Mouse (Mus musculus) frontal cortex, adult (tissue): Measurements from ENCODE around the gene Sumo1.
"Not testable (repeated sequence)": the region's sequence is repeated elsewhere in the genome, so short reads cannot be mapped to it uniquely, and the experiment has no call there.

ENCODE experiments used
- ATAC-seq: cut with Nextera tagmentation; 2 replicates; pipeline ENCODE4 v1.9.2; 2017; ENCODE audit warnings: mild to moderate bottlenecking, moderate library complexity, mixed read lengths; ENCODE audit not compliant: low TSS enrichment

The Sumo1 gene

DNA sequence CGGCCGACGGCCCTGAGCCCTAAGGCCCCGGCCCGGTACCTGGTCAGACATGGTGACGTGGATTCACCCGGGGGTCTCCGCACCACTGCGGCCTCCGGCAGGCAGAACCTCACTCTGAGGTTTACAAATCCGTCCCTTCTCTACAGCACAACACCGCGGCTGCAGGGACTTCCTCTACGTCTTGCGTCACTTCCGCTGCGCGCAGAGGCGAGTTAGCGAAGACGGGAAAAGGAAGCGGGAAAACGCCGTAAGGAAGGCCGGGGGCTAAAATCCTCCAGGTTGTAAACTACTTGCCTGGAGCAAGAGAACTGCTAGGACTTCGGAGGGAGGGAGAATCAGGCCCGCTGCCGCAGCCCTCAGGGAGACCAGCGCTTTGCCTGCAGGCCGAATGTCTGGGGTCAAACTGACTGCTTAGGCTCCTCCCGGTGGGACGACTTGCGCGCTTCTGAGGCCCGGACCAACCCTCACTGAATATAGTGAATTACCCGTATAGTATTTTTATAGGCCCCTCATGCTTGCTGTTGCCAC lies at the start of gene Sumo1:
Gene Sumo1 (minus strand): TSS at position 194 of the 528 bp plus-strand sequence.
- ATAC-seq = peak; percentile 98

DNA sequence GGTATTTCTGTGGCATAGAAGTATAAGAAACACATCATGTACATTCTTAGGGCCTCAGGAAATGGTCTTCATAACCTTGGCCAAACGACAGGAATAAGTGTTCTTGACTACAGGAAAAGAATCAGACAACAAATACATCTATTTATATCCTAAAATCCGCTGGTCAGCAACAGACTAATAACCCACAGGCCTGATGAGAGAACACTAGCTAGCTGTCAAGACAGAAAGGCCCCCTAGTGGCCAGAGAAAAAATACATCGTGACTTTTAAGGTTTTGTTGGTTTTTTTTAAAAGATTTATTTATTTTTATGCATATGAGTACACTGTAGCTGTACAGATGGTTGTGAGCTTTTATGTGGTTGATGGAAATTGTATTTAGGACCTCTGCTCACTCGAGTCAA lies 49.3 kb upstream of the Sumo1 start:
- ATAC-seq = no peak; the same call in 1 of the 2 replicates

DNA sequence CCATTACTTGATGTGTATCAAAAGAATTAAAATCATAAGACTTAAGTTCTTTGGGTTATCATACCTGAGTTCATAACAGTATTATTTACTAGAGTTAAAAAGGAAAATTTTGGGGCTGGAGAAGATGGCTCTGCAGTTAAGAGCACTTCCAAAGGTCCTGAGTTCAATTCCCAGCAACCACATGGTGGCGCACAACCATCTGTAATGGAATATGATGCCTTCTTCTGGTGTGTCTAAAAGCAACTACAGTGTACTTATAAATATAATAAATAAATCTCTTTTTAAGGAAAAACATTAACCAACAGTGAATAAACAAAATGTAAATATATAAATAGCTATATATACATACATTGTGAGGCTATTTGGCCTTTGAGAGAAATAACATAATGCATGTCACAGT lies 31.1 kb upstream of the Sumo1 start:
- no peak for ATAC-seq

DNA sequence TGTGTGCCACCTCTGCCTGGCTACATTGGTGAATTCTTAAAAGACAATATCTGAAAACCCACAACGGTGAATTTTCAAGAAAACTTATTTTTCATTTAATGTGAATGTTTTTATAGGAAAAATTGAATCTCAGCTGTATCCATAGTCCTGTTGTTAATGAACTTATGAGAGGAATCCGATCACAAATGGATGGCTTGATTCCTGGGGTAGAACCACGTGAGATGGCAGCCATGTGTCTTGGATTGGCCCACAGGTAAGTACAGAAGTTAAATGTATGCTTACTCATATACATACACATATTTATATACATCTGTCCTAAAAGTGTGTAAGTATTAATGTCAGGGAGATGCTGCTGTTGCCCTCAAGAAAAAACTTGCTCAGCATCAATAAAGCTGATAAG lies 27.6 kb upstream of the Sumo1 start:
- no peak for ATAC-seq

DNA sequence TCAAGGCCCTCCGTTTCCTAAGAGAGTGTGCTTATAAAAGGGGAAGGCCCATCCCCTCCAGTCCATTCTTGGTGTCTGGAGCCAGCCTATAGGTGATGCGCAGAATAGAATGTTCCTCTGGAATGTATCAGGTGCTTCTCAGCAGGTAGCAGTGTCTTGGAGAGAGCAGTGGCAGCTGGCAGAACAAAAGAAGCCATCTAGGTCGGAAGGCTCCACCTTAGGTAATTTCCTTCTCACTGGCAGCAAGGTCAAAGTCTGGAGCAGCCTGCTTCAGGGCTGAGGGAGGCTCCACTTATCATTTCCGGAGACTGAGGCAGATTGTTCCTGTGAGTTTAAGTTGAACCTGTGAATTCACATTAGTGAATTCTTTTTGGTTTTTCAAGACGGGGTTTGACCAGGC lies 27.1 kb upstream of the Sumo1 start:
- ATAC-seq = no peak

DNA sequence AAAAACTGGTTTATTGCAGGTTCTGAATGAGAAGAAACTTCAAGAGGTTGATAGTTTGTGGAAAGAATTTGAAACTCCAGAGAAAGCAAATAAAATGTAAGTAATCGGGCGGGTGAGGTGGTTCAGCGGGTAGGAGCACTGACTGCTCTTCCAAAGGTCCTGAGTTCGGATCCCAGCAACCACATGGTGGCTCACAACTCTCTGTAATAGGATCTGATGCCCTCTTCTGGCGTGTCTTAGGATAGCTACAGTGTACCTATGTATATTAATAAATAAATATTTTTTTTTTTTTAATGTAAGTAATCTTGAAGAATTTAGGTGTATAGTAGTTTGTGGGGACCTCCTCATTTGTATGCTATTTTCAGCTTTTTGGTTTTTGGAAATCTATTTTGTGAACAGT lies 19.8 kb upstream of the Sumo1 start:
- no peak for ATAC-seq

DNA sequence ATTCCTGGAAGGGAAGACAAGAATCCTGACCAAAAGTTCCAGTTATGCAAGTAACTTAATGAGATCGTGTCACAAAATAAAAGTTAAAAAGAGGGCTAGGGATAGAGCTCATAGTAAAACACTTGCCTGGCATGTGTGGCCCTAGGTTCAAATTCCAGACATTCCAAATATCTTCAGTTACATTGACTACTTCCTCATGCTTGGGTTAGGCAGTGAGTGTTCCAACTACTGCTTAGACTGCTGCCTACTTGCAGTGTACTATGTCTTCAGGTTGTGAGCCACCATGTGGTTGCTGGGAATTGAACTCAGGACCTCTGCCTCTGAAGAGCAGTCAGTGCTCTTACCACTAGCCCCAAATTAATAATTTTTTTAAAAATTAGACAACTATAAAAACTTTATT lies 16.9 kb upstream of the Sumo1 start:
- ATAC-seq = no peak

DNA sequence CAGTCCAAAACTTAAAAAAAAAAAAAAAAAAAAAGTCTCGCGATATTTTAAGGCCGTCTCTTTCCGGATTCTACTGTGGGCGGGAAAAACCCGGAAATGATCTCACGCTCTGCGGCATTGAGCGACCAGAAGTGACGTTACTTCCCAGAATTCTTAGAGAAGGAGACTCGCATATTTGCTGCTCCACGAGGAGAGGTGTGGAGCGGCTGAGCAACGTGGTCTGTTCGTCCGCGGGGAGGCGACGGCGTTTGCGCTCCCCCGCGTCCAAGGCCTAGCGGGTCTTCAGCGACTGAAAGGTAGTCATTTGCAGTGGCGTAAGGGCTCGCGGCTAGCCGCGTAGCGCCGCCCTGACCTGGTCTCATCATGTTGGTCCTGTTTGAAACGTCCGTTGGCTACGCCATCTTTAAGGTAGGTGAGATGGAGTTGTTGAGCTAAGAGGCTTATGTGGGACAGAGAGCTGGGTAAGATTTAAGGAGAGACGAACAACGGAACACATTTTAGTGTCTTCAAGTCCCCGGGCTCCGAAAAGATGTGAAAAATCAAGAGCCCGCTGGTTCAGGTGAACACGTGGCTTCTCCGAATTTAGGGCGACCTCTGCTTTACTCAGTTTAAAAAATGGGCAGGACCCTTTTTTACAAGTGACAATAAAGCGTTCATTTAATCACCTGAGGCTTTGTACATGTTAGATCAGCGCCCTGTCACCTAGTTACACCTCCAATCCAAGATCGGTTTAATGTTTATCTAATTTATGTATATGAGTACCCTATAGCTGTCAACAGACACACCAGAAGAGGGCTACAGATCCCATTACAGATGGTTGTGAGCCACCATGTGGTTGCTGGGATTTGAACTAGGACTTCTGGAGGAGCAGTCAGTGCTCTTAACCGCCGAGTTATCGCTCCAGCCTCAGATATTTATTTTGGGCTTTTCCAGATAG lies 14.5 kb upstream of the Sumo1 start, which contains the start of gene Nop58:
Gene Nop58 (plus strand): TSS at position 153 of the 937 bp plus-strand sequence.
- peak; percentile 100 for ATAC-seq

DNA sequence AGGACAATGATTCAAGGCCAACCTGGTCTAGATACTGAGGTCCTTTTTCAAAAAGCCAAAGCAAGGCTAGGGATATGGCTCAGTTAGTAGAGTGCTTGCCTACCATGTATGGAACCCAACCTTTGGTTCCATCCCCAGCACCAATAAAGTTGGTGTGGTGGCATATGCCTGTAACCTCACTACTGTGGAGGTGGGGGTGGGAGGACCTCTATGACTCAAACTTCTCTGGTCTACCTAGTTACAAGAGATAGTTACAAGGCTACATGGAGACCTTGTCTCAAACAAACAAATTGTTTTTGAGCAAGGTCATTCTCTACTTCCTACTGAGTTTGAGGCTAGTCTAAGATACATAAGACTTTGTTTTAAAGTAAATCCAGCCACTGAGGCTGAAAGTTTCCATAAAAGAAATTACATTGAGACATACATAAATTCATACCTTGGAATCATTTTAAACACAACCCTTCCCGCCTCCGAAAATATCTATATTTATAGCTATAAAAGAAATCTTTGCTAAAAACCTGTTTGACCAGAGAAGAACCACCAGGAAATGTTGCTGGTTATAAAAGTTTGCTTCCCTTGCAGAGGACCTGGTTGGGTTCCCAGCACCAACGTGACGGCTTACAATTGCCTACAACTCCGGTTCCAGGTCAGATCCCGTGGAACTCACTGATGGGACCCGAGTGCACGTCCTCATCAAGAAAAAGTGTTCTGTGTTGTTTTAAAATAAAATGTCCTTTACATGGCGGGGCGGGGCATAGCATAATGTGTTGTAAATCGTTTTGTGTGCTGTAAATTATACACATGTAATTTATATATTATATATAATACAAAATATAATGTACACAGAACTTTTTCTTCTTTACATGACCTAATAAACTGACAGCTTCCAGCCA lies 13.5 kb upstream of the Sumo1 start:
- ATAC-seq = 0 out of 2 replicates have a peak, but pooled peaks have one; percentile 4

DNA sequence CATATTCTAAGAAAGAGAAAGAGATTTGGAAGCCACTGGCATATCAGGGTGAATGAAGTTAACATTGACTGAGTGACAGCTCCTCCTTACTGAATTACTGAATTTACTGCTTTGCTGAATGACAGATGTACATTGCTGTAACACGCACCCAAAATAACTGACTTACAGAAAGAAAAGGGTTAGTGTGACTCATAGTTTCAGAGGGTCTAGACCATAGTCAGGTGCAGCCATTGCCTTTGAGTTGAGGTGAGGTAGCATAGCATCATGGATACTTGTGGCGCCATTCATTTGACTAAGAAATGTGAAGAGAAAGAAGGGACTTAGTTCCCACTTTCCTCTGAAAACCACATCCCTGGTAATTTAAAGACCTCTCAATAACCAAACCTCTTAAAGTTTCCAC lies 3.0 kb upstream of the Sumo1 start:
- no peak for ATAC-seq

DNA sequence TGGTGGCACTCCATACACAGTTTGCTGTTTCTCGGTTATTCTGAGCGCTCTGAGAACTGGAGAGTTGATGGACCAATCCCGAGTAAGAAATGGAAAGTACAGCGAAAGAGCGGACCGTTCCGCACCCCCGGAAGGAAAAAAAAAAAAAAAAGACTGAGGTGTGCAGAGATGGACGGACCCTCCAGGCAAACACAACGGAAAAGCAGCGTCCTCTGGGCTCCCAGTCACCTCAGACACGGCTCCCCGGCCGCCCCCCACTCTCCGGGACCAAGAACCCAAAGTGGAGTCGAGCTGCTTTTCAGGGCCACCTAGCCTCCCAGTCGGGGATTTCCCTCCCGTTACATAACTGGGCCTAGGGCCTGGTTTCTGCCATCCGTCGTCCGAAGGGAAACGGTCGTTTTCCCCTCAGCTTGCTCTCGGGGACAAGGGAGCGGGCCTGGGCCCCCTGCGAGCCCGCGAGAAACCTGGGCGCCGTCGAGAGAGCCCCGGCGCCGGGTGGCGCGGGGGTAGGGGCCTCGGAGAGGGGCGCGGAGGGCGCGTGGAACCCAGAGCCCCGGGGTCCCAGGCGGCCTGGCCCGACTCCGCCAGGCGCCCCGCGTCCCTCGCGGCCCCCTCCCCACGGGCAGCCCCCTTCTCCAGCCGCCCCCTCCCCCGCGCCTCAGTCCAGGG lies 538 bp downstream of the Sumo1 start:
- peak; percentile 66 for ATAC-seq

DNA sequence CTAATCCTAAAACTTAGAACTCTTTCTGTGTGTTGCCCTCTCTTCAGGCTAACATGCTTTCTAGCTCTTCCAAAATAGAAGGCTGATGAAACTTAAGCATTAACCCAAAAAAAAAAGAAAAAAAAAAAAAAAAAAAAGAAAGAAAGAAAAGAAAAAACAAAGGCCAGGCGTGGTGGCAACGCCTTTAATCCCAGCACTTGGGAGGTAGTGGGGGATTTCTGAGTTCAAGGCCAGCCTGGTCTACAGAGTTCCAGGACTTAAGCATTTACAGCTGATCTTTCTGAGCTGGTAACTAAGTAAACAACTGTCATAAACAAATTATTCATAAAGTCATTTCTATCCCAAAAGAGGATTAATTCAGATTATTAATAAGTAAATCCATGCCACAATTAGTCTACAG lies 1.8 kb downstream of the Sumo1 start:
- ATAC-seq = no peak

DNA sequence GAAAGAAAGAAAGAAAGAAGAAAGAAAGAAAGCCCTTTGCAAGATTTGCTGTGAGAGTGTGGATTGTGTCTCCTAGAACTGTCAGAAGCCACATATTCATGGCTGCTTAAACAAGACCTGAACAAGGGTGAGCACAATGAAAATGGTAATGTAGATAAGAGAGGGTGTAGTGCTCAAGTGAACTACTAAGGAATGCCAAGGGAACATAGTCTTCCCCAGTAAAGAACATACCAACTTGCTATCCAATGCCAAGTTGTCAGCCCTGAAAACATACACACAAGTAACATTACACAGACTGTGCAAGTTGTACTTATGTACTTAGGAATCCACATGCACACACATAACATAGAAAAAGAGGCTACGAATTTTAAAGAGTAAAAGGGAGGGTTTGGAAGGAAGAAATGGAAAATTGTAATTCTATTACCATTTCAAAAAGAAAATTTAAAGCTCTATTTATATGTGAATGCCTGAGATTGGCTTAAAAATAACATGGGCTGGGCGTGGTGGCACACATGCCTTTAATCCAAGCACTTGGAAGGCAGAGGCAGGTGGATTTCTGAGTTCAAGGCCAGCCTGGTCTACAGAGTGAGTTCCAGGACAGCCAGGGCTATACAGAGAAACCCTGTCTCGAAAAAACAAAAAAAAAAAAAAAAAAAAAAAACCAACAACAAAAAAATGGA lies 7.0 kb downstream of the Sumo1 start:
- no peak for ATAC-seq

DNA sequence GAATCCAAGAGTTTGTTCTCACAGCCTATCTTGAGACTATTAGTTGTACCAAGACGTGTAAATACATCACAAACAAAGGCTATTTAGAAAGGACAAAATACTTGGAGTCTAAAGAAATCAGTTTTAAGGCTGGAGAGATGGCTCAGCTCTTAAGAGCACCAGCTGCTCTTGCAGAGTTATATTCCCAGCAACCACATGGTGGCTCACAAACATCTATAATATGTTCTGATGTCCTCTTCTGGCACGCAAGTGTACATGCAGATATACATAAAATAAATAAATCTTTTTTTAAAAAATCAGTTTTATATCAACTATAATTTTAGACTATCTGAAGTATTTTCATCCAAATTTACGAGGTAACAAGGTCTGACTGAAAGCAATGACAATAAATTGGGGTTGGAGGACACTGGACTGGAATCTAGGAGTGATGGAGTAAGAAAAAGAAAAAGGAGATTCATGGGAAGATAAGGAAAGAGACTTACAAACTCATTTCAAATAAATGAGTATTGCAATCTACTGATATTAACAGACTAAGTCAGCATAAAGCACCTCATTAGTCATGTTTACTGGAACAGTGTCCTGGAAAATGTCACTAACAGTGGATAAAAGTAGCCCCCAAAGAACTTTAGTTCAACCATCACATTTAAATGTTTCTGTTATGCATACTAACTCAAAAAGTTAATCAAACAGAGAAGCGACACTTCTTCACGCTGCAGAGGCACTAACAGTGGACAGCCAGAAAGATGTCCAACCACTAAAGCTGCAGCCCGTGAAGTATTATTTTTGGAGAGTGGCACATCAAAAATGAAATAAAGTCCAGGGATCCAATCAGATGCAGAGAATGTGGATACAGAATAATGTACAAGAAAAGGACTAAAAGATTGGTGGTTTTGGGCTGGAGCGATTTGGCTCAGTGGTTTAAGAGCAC lies 14.1 kb downstream of the Sumo1 start:
- ATAC-seq = no peak

DNA sequence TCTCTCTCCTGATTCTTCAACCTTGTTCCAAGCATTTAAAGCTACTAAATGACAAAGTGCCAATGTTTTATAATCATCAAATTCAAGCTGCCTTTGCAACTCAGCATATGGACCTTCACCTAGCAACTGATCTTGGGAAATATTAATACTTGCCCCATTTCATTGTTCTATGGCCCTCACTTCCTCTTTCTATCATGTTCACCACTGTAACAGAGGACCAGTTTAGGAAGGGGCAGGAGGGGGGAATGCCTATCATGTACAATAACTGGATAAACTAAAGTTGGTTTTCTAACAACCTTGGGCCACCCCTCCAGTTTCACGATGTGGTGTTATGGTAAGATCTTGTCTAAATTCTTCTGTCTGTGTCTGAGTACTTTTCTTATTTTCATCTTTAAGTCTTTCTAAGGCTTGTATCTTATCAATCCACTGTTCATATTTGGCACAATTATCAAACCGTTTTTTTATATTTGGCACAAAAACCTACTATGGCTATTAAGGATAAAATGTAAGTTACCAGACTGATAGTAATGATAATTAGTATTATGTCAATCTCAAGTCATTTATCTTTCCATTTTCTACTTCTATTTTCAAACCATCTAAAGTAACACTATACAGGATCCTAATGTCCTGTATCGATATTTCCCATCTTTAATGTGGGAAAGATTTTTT lies 17.3 kb downstream of the Sumo1 start:
- no peak for ATAC-seq

DNA sequence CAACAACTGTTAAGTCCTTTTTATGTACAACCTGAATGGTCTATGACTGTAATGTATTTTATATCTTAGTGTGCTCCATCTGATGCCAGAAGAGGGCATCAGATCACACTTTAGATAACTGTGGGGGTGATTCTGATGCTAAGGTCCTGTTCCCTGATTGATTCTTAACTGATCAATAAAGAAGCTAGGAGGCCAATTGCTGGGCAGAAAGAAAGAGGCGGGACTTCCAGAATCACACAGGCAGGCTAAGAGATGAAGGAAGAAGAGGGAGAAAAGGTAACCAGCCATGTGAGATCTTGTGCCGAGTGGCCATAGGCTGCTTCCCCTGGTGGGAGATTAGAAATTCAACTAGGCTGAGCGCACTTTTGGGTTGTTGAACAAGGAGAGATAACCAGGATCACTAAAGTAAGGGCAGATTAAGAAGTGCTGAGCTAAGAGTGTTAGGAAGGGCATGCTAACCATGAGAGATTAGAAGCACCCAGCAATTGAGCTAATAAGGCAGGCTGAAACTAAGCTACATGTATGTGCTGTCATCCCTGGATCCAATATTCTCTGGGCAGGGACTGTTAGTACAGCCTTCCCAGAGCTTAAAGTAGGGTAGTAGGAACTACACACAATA lies 19.3 kb downstream of the Sumo1 start:
- no peak for ATAC-seq

DNA sequence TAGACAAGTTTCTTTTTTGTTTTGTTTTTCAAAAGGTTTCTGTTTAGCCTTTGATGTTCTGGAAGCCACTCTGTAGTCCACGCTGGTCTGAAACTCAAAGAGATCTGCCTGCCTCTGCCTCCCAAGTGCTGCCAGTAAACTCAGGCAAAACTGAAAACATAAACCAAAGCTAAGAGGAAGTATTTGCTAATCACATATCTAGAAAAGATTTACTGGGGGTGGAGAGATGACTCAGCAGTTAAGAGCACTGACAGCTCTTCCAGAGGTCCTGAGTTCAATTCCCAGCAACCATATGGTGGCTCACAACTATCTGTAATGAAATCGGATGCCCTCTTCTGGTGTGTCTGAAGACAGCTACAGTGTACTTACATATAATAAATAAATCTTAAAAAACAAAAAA lies 24.1 kb downstream of the Sumo1 start:
- not testable (repeated sequence) for ATAC-seq

DNA sequence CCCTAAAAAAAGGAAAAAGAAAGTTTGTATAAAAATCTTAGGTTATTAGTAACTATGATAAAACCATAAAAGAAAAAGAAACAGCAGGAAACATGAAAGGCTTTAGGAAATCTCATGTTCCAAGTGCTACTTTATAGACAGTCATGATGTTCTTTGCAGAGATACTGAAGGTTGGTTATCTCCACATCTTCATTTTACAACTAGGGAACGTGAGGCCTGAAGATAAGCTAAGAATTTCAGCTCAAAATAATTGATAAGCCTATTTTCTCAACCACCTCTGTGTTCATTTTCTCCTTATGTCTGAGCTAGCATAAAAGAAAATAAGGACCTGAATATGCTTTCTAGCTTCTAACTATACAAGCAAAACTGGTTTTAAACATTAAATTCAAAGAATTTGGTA lies 28.1 kb downstream of the Sumo1 start:
- no peak for ATAC-seq

DNA sequence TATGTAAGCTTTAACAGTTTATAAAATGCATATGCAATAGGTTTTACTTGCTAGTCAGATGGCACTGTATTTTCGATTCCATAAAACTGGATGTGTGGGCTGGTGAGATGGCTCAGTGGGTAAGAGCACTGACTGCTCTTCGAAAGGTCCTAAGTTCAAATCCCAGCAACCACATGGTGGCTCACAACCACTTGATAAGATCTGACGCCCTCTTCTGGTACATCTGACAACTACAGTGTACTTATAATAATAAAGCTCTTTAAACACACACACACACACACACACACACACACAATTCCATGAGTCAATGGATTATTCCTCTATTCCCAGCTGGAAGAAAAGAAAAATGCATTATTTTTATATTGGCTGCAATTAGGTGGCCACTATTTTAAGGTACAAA lies 32.3 kb downstream of the Sumo1 start:
- ATAC-seq = no peak
